9 mouse cellular contexts compared by ENCODE assay signal in the genomic region with DNA sequence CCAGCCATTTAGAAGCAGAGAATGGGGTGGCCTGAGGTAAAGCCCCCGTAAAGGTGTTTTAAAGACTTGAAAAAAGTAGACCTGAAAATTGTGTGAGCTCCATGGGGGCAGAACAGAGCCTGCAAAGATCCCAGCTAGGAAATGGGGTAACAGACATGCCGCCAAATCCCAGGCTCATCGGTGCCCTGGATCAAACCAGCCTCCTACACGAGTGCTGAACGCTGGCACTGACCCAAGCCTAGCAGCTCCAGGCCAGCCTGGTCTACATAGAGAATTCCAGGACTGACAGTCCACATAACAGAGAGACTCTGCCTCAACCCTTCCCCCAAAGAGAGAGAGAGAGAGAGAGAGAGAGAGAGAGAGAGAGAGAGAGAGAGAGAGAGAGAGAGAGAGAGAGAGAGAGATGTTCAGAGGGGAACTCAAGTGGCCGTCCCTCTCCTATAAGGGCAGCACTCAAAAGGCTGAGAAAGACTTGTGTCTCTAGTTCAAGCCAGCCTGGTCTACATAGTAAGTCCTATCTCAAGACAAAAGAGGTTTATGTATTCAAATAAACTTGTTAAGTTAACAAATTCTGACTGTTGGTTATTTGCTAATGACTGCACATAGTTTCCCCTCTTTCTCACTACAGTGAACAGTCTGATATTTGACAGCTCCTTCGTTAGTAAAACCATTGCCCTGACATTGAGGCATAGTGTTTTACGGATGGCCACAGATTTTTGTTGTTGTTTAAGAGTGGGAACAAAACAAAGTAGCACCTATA. TPM values are rescaled to one million over a fixed set of nuclear protein-coding genes. Genes with fewer than 3 reads are reported as not detected.
DNase-seq lines count a peak whose midpoint lies in the region; ATAC-seq and TF ChIP-seq lines count a peak whose summit lies in the region.
"Had no signal": no experiment of that assay in that cellular context is flagged by ENCODE, and none has a peak within 500 bp of the region (broad histone marks: within the 10 kb centered on the region; RNA-seq: fewer than 3 reads in every experiment).

No protein-coding gene starts in this region.

- no peak for ATAC-seq in forebrain, embryonic 14.5 days
- ATAC-seq in liver, embryonic 14.5 days (ENCODE audit: insufficient read depth), result no peak

- no peak overlapping the region for H3K27ac ChIP-seq in forebrain, embryonic 14.5 days (ENCODE audit: low read depth, low read length)
- H3K27ac ChIP-seq in liver, embryonic 14.5 days, result no peak overlapping the region

- peak overlapping the region; percentile 83 for H3K4me2 ChIP-seq in forebrain, embryonic 14.5 days (ENCODE audit: low read length)
- H3K4me2 ChIP-seq in liver, embryonic 14.5 days (ENCODE audit: low read depth), result peak overlapping the region; percentile 97

- TF ChIP-seq EP300 in liver, embryonic 14.5 days (IDR thresholded peaks at IDR 0.05; ENCODE audit: low read depth), result no peak

- H3K4me3 ChIP-seq in forebrain, embryonic 14.5 days (ENCODE audit: low read depth, low read length), result peak overlapping the region; percentile 83
- peak overlapping the region; percentile 81 to 83 for H3K4me3 ChIP-seq in liver, embryonic 14.5 days (ENCODE audit: insufficient read depth in 1 of 2, low read depth in 2 of 2, low read length in 2 of 2)

- peaks cover 5% of the 10 kb centered on the region; the same call in 1 of the 2 replicates for H3K36me3 ChIP-seq in forebrain, embryonic 14.5 days (ENCODE audit: control insufficient read depth, insufficient read depth, low read length)
- H3K36me3 ChIP-seq in liver, embryonic 14.5 days (replicated peaks; ENCODE audit: control insufficient read depth, insufficient read depth, low read depth), result peaks cover 3% of the 10 kb centered on the region; the same call in 1 of the 2 replicates

- peaks cover 4% of the 10 kb centered on the region; the same call in 1 of the 2 replicates for H3K4me1 ChIP-seq in forebrain, embryonic 14.5 days (ENCODE audit: control insufficient read depth, insufficient read depth, low read length)
- peaks cover 2 to 12% of the 10 kb centered on the region in 2 experiments for H3K4me1 ChIP-seq in liver, embryonic 14.5 days (replicated peaks; ENCODE audit: control insufficient read depth in 2 of 2, insufficient read depth in 2 of 2, low read length in 1 of 2)

- peak overlapping the region; percentile 81; the same call in 1 of the 2 replicates for H3K9ac ChIP-seq in forebrain, embryonic 14.5 days (ENCODE audit: low read length)
- peak overlapping the region; percentile 86 for H3K9ac ChIP-seq in liver, embryonic 14.5 days (replicated peaks)

- TF ChIP-seq CTCF in liver, embryonic 14.5 days (IDR thresholded peaks at IDR 0.05; ENCODE audit: low read depth), result no peak

- H3K9me3 ChIP-seq in forebrain, embryonic 14.5 days (replicated peaks; ENCODE audit: control insufficient read depth, low read length), result no peaks in the 10 kb centered on the region
- no peaks in the 10 kb centered on the region for H3K9me3 ChIP-seq in liver, embryonic 14.5 days (ENCODE audit: control insufficient read depth, low read length)

- 45% methylated on average over 8 of the region's 8 CpGs for WGBS in forebrain, embryonic 14.5 days
- WGBS in liver, embryonic 14.5 days (ENCODE audit: insufficient replicate concordance), result 31% methylated on average over 8 of the region's 8 CpGs

- no peaks in the 10 kb centered on the region for H3K27me3 ChIP-seq in forebrain, embryonic 14.5 days (replicated peaks; ENCODE audit: control insufficient read depth, insufficient read depth, low read length)
- H3K27me3 ChIP-seq in liver, embryonic 14.5 days (ENCODE audit: control insufficient read depth, insufficient read depth, low read length), result no peaks in the 10 kb centered on the region

- peak; percentile 18 for DNase-seq in cerebellum, adult 9-10 months
- DNase-seq in cerebellum, postnatal 4 days (ENCODE audit: low spot score in 2 of 2), result no peak
- DNase-seq in 3T3-L1 (ENCODE audit: low read depth, low spot score), result peak; percentile 45
- no peak for DNase-seq in forebrain, embryonic 14.5 days (ENCODE audit: low spot score)
- no peak for DNase-seq in liver, embryonic 14.5 days (ENCODE audit: low read depth in 3 of 3, low spot score in 3 of 3)
- DNase-seq in ovary, postnatal 36 days (ENCODE audit: low spot score), result no peak
- no peak for DNase-seq in urinary bladder, postnatal 14 days (ENCODE audit: low spot score)
- DNase-seq in c-Kit-positive CD71-positive TER-119-positive erythroid progenitor cells, embryonic 14.5 days (ENCODE audit: low spot score), result no peak
- DNase-seq: thymus, adult 2 months had no signal

RNA-seq across cellular contexts. Expression of a gene that starts 1.3 kb away (rescaled TPM):
- 11.6 and 15.3 TPM in 2 replicates for polyA plus RNA-seq in forebrain, embryonic 14.5 days (2014; fragmentation: Nextera tagmentation; extraction: Ambion mirVana)
- polyA plus RNA-seq in liver, embryonic 14.5 days (2012; rRNA removed), result 6.2 and 10.8 TPM in 2 replicates
- 10.8 and 12.6 TPM in 2 replicates for polyA plus RNA-seq in liver, embryonic 14.5 days (2014; fragmentation: Nextera tagmentation; extraction: Ambion mirVana)

RNA-seq across cellular contexts. Expression of a gene that starts 5.3 kb away (rescaled TPM):
- polyA plus RNA-seq in forebrain, embryonic 14.5 days (2014; fragmentation: Nextera tagmentation; extraction: Ambion mirVana), result 18.0 and 21.0 TPM in 2 replicates
- 11.3 and 14.2 TPM in 2 replicates for polyA plus RNA-seq in liver, embryonic 14.5 days (2012; rRNA removed)
- polyA plus RNA-seq in liver, embryonic 14.5 days (2014; fragmentation: Nextera tagmentation; extraction: Ambion mirVana), result 12.6 and 16.4 TPM in 2 replicates

Comparison
In these comparisons a context has a peak if more than half of its experiments do, and no peak if none do; other contexts are left out.
1. DNase-seq: peak in cerebellum, adult 9-10 months (single experiment) and 3T3-L1 (single experiment); none in cerebellum, postnatal 4 days (0 of 2), forebrain, embryonic 14.5 days (single experiment), liver, embryonic 14.5 days (0 of 3), ovary, postnatal 36 days (single experiment), urinary bladder, postnatal 14 days (single experiment) and c-Kit-positive CD71-positive TER-119-positive erythroid progenitor cells, embryonic 14.5 days (single experiment).